Mouse (Mus musculus): ENCODE measurements around the gene Tbc1d1.

- TF ChIP-seq HCFC1 (IDR thresholded peaks at IDR 0.05; ENCODE audit: borderline replicate concordance, insufficient read depth, low read length), result no peak
- TF ChIP-seq ZC3H11A (IDR thresholded peaks at IDR 0.05; ENCODE audit: borderline replicate concordance, low read depth, low read length), result no peak
These were observed 16.8 kb downstream of the Tbc1d1 start for GRCm38 (mm10) chr5:64172884-64173283.

Measured in ES-E14 (cell line).